Mouse (Mus musculus): ENCODE data around the gene Ddx41.

Ddx41 gene

DNA sequence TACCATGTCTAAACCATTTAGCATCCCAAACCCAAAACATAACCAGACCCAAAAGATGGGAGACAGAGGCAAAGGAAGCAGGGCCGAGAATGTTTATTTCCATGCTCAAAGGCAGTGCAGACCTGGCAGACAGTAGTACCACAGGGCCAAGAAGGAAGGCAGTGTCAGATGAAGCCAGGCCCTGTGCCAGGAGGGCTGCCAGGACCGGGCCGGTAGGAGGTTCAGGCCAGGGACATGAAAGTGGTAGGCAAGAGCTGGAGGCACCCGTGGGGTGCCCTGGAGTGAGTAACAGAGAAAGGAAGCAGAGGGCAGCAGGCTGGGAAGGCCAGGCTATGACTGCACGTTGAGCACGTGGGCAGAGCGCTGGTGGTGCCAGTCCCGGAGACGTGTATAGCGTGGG, 29.8 kb downstream of the Ddx41 start:
- DNase-seq (ENCODE audit: low spot score), result no peak

- DNase-seq (ENCODE audit: low spot score), result no peak
These were observed 30.6 kb downstream of the Ddx41 start for GRCm38 (mm10) chr13:55505810-55506209.

GRCm38 (mm10) chr13:55504390-55504789, 32.1 kb downstream of the Ddx41 start:
- no peak for DNase-seq (ENCODE audit: low spot score)

DNA sequence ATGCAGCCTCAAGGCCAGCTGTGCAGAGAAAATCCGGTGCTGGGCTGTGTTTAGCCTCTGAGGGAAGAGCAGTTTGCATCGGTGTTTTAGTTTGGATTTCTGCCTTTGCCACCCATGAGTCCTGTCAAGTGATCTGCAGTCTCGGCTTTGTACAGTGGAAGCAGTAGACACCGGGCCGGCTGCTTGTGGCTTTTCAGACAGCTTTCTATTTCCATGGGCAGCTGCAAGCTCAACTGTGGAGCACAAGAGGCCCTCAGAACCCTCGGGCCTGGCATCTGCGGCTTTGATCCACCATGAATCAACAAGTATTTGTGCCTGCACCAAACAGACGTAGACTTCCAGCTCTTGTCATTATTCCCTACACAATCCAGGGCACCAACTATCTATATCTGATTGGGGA, 34.1 kb downstream of the Ddx41 start:
- no peak for DNase-seq (ENCODE audit: low spot score)

DNA sequence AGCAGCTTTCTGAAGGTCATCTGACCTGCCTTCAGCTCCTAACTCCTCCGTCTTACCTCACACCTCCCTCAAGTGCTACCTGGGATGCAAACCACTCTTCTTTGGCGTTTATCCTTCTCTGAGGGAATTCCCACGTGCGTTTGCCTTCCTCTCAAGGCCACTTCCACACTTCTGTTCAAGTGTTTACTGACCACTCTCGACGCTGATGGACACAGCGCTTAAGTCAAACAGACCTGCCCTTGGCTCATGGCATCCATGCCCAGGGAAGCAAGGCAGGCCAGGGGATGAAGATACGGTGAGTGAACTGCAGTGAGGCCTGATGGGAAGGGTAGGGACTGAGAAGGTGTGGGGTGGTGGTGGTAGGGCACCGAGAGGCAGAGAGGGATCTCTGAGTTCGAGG, 35.9 kb downstream of the Ddx41 start:
- DNase-seq (ENCODE audit: low spot score), result peak; percentile 75

- no peak for DNase-seq (ENCODE audit: low spot score)
These were observed 37.6 kb downstream of the Ddx41 start for GRCm38 (mm10) chr13:55498906-55499305.

DNA sequence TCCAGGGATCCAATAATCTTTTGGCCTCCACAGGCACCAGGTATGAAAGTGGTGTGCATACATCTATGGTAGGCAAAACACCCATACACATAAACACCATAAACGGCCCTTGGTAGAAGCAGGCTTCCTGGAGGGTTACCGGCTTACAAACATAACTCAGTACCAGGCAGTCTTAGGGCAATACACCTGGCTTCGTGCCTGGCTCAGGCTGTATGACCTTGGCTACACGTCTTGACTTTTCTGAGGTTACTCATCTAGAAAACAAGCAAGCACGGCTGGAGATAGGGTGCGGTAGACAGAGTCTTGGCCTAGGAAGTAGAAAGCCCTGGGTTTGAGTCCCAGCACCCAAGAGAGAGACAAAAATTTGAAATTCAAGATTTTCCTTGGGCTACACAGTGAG, 39.8 kb downstream of the Ddx41 start:
- DNase-seq (ENCODE audit: low spot score), result no peak

DNA sequence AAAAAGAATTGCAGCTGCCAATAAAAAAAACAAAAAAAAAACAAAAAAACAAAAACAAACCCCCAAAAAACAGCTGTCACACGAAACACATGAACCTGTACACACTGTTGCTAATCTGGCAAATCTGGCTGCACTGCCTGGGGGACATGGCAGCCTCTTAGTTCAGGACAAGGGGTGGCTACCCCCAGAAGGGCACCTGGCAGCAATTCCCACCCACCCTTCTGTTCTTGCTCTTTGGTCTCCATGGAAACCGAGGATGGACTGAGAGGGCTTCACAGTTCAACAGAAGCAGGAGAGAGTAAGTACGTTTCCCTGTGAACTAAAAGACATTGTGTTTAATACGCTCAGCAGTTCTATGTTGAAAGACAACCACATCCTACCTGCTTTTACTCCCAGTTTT, 40.8 kb downstream of the Ddx41 start:
- no peak for DNase-seq (ENCODE audit: low spot score)

DNA sequence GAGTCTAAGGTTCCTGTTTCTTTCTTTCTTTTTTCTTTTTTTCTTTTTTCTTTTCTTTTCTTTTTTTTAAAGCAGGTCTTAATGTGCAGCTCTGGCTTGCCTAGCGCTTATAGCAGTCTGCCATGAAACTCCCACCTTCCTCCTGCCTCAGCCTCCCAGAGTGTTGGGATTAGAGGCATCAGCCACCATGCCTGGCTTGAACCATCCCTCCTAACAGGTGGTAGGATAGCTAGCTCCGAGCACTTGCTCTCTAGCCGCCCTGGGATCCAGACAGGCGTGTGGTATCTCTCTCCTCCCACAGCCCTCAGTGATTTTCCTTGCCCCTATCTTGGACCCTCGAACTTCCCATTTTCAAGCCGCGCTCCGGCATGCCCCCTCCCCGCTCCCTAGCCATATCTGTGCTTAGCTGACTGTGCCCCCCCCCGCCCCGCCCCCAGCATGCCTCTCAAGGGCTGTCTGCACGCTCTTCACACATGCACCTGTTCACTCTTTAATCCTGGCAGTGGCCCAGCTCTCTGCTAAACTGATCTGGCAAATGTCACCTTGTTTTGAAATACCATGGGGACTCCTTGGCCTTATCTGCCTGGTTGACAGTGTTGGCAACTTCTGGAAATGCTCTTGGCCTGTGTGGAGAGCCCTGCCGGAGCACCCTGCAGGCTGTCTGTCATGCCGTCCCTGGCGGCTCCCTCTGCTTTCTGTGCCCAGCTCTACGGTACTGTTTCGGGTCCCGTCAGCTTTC, 41.4 kb downstream of the Ddx41 start:
- DNase-seq (ENCODE audit: low spot score), result peak; percentile 45

DNA sequence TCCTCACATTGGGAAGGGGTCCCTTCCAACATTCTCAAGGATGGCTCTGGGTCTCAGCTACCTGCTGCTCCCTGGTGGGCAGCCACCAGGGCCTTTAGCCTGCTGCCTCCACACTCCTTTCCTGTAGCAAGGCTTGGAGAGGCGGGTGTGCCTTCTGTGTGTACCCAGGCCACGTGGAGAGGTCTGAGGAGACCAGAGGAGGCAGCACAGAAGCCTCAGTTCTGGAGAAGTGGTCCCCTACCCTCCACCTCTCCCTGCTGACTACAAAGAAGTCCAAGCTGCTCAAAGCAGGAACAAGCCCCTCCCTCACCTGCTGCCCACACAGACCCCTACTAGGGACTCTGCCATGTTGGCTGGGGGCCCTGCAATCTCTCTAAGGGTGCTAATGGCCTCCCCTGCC, 42.2 kb downstream of the Ddx41 start:
- no peak for DNase-seq (ENCODE audit: low spot score)

DNA sequence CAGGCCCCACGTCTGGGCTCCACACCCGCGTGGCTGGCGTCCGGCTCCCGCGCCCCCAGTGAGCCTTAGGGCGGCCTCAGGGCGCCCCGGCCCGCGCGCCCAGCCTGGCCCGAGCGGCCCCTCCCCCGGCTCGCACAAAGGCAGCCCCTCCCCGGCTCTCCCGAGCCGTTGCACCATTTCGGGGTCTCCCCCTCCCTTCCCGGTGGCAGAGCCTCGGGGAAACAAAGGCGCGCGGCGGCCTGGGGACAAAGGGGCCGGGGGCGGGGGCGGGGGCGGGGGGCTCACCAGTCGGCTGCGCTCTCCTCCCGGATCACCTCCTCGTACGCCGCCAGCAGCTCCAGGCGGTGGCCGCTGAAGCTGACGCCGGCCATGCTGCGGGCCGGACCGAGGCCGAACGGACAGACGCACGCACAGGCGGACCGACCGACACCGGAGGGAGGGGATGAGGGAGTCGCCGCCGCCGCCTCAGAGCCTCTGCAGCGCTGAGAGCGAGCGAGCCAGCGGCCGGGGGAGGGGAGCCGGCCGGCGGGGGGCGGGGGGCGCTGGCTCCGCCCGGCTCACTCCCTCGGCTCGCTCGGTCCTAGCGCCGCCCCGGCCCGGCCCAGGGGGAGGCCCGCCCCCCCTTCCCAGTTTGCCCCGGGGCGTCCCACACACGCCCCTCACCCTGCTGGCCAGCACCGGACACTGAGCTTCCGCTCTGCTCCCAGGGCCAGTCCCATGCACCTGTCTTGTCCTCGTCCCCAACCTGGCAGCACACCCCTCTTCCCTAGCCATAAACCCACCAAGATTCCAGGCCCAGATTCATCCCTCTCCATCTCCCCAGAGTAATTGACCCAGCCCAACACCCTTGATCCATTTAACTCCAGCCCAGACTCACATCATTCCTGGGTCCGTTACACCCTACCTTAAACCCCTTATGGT, 48.6 kb downstream of the Ddx41 start, which contains the start of gene Dbn1:
TSS of gene Dbn1 (minus strand) at position 534 of the 921 bp plus-strand sequence.
- DNase-seq (ENCODE audit: low spot score), result no peak

DNA sequence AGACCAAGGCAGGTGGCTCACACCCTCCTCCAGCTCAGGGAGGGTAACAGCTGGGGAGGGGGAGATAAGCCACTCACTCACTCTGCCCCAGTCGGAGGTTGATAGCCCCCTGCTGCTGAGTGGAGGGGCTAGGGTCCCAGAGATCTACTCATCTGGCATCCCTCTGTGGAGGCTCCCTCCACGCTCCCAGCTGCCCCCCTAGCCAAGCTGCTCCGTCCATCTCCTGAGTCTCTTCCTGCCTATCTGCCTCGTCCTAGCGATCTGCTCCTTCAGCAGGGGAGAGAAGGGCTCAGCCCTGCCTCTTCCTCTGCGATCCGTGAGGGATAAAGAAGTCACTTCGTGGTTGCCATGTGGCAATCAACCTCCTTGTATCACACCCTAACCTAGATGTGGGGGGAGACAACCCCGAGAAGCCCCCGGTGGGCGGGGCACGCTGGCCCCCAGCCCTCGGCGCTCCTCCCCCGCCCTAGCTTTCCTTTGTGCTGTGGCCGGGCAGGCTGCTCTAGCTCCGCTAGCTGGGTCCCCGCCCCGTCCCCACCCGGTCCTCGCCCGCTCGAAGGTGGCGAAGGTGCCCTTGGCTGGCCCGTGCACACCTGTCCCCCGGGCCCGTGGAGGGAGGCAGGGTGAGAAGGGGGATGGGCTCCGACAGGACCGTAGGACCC, 49.4 kb downstream of the Ddx41 start:
- no peak for DNase-seq (ENCODE audit: low spot score)

- no peak for DNase-seq (ENCODE audit: low spot score)
These were observed 50.2 kb downstream of the Ddx41 start for GRCm38 (mm10) chr13:55486029-55486794.

- no peak for DNase-seq (ENCODE audit: low spot score)
These were observed 51.9 kb downstream of the Ddx41 start for GRCm38 (mm10) chr13:55484520-55485088.

DNA sequence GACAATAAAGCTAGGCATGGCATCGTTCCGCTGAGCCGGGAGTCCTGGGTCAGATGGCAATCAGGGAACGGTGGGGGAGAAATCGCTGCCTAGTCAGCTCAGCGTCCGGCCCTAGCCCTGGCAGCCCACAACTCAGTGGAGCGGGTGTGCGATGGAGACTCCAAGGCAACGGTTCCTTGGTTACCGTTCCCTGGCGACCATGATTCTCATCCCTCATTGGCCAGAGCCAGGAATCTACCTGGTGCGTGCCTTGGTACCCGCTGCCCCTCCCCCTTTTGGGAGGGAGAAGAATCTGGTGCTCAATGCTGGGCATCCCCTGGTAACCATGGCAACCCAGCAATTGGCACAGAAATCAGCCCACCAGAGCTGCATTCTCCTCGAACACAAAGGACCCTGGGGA, 52.9 kb downstream of the Ddx41 start:
- no peak for DNase-seq (ENCODE audit: low spot score)

DNA sequence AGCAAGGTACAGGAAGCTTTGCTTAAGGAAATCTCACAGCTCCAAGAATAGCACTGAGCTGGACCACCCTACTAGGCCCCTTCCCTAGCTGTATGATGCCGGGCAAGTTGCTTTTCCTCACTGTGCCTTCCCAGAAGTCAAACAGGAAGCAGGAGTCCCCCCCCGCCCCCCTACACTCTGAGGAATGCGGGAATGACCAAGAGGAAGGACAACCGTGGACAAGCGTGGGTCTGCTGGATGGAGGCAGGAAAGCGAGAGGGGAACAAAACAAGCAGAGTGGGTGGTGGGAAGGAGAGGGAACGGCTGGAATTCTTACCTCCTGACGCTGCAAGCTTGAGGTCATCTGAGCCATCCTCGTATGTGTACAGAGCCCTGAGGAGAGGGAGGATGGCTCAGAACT, 53.4 kb downstream of the Ddx41 start:
- DNase-seq (ENCODE audit: low spot score), result no peak

DNA sequence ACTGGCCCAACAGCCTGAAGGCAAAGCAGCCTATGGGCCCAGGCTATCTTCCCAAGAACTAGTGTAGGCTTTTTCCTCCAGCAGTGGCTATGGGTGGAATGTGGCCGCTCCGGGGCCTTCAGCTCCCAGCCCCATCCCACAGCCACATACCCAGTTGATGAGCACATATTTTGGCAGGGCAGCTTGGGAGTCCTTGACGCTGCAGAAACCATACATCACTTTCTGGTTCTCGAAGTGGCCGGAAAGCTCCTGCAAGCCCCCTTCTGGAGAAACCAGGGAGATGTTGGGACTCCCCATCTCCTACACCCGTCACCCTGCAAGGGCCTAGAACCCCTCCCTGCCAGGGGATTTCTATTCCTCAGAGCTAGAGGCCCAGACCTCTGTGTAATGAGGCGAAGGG, 53.9 kb downstream of the Ddx41 start:
- DNase-seq (ENCODE audit: low spot score), result no peak
